Comparison of ENCODE assay signal across 8 mouse cellular contexts in genomic region chr7:105632551-105632972, GRCm38 (mm10). TPM values are rescaled to one million over a fixed set of nuclear protein-coding genes. Genes with fewer than 3 reads are reported as not detected.
DNase-seq lines count a peak whose midpoint lies in the region; ATAC-seq and TF ChIP-seq lines count a peak whose summit lies in the region.

No protein-coding gene starts in this region.

- ATAC-seq in lung, postnatal 0 days, result no peak
- no peak for ATAC-seq in heart, embryonic 13.5 days (ENCODE audit: extremely low read depth, insufficient number of reproducible peaks, low FRiP score, low TSS enrichment)
- no peak for ATAC-seq in liver, embryonic 16.5 days (ENCODE audit: low read depth)
- no peak for ATAC-seq in frontal cortex, adult (ENCODE audit: low TSS enrichment)

- H3K27ac ChIP-seq in lung, postnatal 0 days (ENCODE audit: low read length), result peak overlapping the region; percentile 89; the same call in 1 of the 2 replicates
- H3K27ac ChIP-seq in heart, embryonic 13.5 days (replicated peaks), result peak overlapping the region; percentile 71; the same call in 1 of the 2 replicates
- H3K27ac ChIP-seq in liver, embryonic 16.5 days (ENCODE audit: low read length), result no peak overlapping the region

- H3K36me3 ChIP-seq in lung, postnatal 0 days (ENCODE audit: insufficient read depth, low read length), result 0 out of 2 replicates have a peak, but pooled peaks cover 7% of the 10 kb centered on the region
- H3K36me3 ChIP-seq in heart, embryonic 13.5 days, result peaks cover 22% of the 10 kb centered on the region
- no peaks in the 10 kb centered on the region for H3K36me3 ChIP-seq in liver, embryonic 16.5 days (ENCODE audit: control insufficient read depth, insufficient read depth)

- H3K9me3 ChIP-seq in lung, postnatal 0 days (ENCODE audit: low read length), result no peaks in the 10 kb centered on the region
- no peaks in the 10 kb centered on the region for H3K9me3 ChIP-seq in heart, embryonic 13.5 days
- no peaks in the 10 kb centered on the region for H3K9me3 ChIP-seq in liver, embryonic 16.5 days (replicated peaks; ENCODE audit: control insufficient read depth, low read length)

- TF ChIP-seq EP300 in lung, postnatal 0 days (IDR thresholded peaks at IDR 0.05), result no peak

- TF ChIP-seq CTCF in lung, postnatal 0 days (IDR thresholded peaks at IDR 0.05), result no peak

- peak overlapping the region; percentile 92 for H3K4me3 ChIP-seq in lung, postnatal 0 days (ENCODE audit: low read depth, low read length)
- peak overlapping the region; percentile 93 for H3K4me3 ChIP-seq in heart, embryonic 13.5 days
- peak overlapping the region; percentile 73 for H3K4me3 ChIP-seq in liver, embryonic 16.5 days (ENCODE audit: low read depth, low read length)

- 14% methylated on average over 4 of the region's 4 CpGs for WGBS in lung, postnatal 0 days
- 13% methylated on average over 4 of the region's 4 CpGs for WGBS in heart, embryonic 13.5 days
- 29% methylated on average over 4 of the region's 4 CpGs for WGBS in liver, embryonic 16.5 days (ENCODE audit: insufficient replicate concordance)

- peaks cover 21% of the 10 kb centered on the region; the same call in 1 of the 2 replicates for H3K4me1 ChIP-seq in lung, postnatal 0 days (ENCODE audit: insufficient read depth, low read depth, low read length)
- peaks cover 58% of the 10 kb centered on the region for H3K4me1 ChIP-seq in heart, embryonic 13.5 days
- H3K4me1 ChIP-seq in liver, embryonic 16.5 days (ENCODE audit: control insufficient read depth, low read depth, low read length), result peaks cover 11% of the 10 kb centered on the region

- peak overlapping the region; percentile 70 for H3K9ac ChIP-seq in lung, postnatal 0 days (replicated peaks; ENCODE audit: low read depth)
- H3K9ac ChIP-seq in heart, embryonic 13.5 days, result peak overlapping the region; percentile 95
- no peak overlapping the region for H3K9ac ChIP-seq in liver, embryonic 16.5 days (ENCODE audit: low read depth, low read length)

- peak overlapping the region; percentile 79 for H3K4me2 ChIP-seq in lung, postnatal 0 days (replicated peaks; ENCODE audit: low read depth, low read length)
- peak overlapping the region; percentile 90 for H3K4me2 ChIP-seq in heart, embryonic 13.5 days
- peak overlapping the region; percentile 93 for H3K4me2 ChIP-seq in liver, embryonic 16.5 days (ENCODE audit: low read depth, low read length)

- no peak for DNase-seq in lung, postnatal 0 days (ENCODE audit: low spot score)
- no peak for DNase-seq in lung, postnatal 10 days
- peak; percentile 75 for DNase-seq in cerebellum, adult 8-10 months
- no peak for DNase-seq in thymus, postnatal 36 days
- DNase-seq in left cerebral cortex, adult 9 months (ENCODE audit: low spot score in 2 of 2), result no peak

- H3K27me3 ChIP-seq in lung, postnatal 0 days (replicated peaks; ENCODE audit: insufficient read depth, low read length), result no peaks in the 10 kb centered on the region
- H3K27me3 ChIP-seq in heart, embryonic 13.5 days (replicated peaks), result no peaks in the 10 kb centered on the region
- peaks cover 6% of the 10 kb centered on the region for H3K27me3 ChIP-seq in liver, embryonic 16.5 days (ENCODE audit: control insufficient read depth, insufficient read depth, low read depth, low read length)

RNA-seq across cellular contexts. Expression of gene Trim3, which starts 0.8 kb away (rescaled TPM):
- 101 and 116 TPM in 2 replicates for polyA plus RNA-seq in lung, postnatal 0 days (2015; fragmentation: Nextera tagmentation; extraction: Ambion mirVana)
- polyA plus RNA-seq in heart, embryonic 13.5 days (2015; fragmentation: Nextera tagmentation; extraction: Ambion mirVana), result 24.2 and 24.5 TPM in 2 replicates
- 3.1 and 4.6 TPM in 2 replicates for polyA plus RNA-seq in liver, embryonic 16.5 days (2015; fragmentation: Nextera tagmentation; extraction: Ambion mirVana)

RNA-seq across cellular contexts. Expression of gene Timm10b, which starts 7.3 kb away (rescaled TPM):
- polyA plus RNA-seq in lung, postnatal 0 days (2015; fragmentation: Nextera tagmentation; extraction: Ambion mirVana), result 220 and 236 TPM in 2 replicates
- polyA plus RNA-seq in heart, embryonic 13.5 days (2015; fragmentation: Nextera tagmentation; extraction: Ambion mirVana), result 162 and 171 TPM in 2 replicates
- 91.7 and 106 TPM in 2 replicates for polyA plus RNA-seq in liver, embryonic 16.5 days (2015; fragmentation: Nextera tagmentation; extraction: Ambion mirVana)

RNA-seq across cellular contexts. Expression of gene Arfip2, which starts 7.7 kb away (rescaled TPM):
- polyA plus RNA-seq in lung, postnatal 0 days (2015; fragmentation: Nextera tagmentation; extraction: Ambion mirVana), result 48.5 and 52.7 TPM in 2 replicates
- 41.7 and 50.5 TPM in 2 replicates for polyA plus RNA-seq in heart, embryonic 13.5 days (2015; fragmentation: Nextera tagmentation; extraction: Ambion mirVana)
- polyA plus RNA-seq in liver, embryonic 16.5 days (2015; fragmentation: Nextera tagmentation; extraction: Ambion mirVana), result 11.0 and 11.2 TPM in 2 replicates

RNA-seq across cellular contexts. Expression of gene Gm45799, which starts 7.8 kb away (rescaled TPM):
- 41.7 and 53.1 TPM in 2 replicates for polyA plus RNA-seq in lung, postnatal 0 days (2015; fragmentation: Nextera tagmentation; extraction: Ambion mirVana)
- polyA plus RNA-seq in heart, embryonic 13.5 days (2015; fragmentation: Nextera tagmentation; extraction: Ambion mirVana), result 23.5 and 31.6 TPM in 2 replicates
- polyA plus RNA-seq in liver, embryonic 16.5 days (2015; fragmentation: Nextera tagmentation; extraction: Ambion mirVana), result 4.1 and 17.0 TPM in 2 replicates

RNA-seq across cellular contexts. Expression of gene Dnhd1, which starts 18.1 kb away (rescaled TPM):
- 0.60 and 0.79 TPM in 2 replicates for polyA plus RNA-seq in lung, postnatal 0 days (2015; fragmentation: Nextera tagmentation; extraction: Ambion mirVana)
- 0.44 and 0.60 TPM in 2 replicates for polyA plus RNA-seq in heart, embryonic 13.5 days (2015; fragmentation: Nextera tagmentation; extraction: Ambion mirVana)
- 0.13 and 0.16 TPM in 2 replicates for polyA plus RNA-seq in liver, embryonic 16.5 days (2015; fragmentation: Nextera tagmentation; extraction: Ambion mirVana)
